Mouse (Mus musculus) midbrain, postnatal 0 days (tissue): ENCODE results near the gene Gm826. TPM values are rescaled to one million over a fixed set of nuclear protein-coding genes. Genes with fewer than 3 reads are reported as not detected.

Source experiments
- ATAC-seq: fragments of 200-750 bp; cut with Nextera tagmentation; 2 replicates; pipeline ENCODE4 v1.8.0; 2017; ENCODE audit warnings: moderate number of reproducible peaks, mild to moderate bottlenecking, moderate TSS enrichment, moderate library complexity; ENCODE audit not compliant: low FRiP score
- DNase-seq: peaks from one replicate; pipeline ENCODE4 v3.0.0-alpha.2; 2015; ENCODE audit warnings: low spot score
- H3K27ac ChIP-seq: fragments of 300-500 bp; sonication (generic); 2 replicates; pipeline ENCODE4 v1.5.1; 2014; ENCODE audit warnings: low read depth, mild to moderate bottlenecking, low read length, mixed read lengths
- H3K27me3 ChIP-seq: fragments of 300-500 bp; sonication (generic); 2 replicates; pipeline ENCODE4 v1.6.1; 2014; ENCODE audit warnings: low read length, control low read depth, mixed read lengths; ENCODE audit not compliant: insufficient read depth
- H3K36me3 ChIP-seq: fragments of 300-500 bp; sonication (generic); 2 replicates; pipeline ENCODE4 v1.6.1; 2014; ENCODE audit warnings: low read length, control low read depth, mixed read lengths; ENCODE audit not compliant: insufficient read depth
- H3K4me1 ChIP-seq: fragments of 300-500 bp; sonication (generic); 2 replicates; pipeline ENCODE4 v1.6.1; 2014; ENCODE audit warnings: mild to moderate bottlenecking, control low read depth, antibody characterized with exemption, low read length, mixed read lengths; ENCODE audit not compliant: insufficient read depth
- H3K4me2 ChIP-seq: fragments of 300-500 bp; sonication (generic); 2 replicates; pipeline ENCODE4 v1.6.1; 2014; ENCODE audit warnings: low read depth, mild to moderate bottlenecking, low read length, mixed read lengths; ENCODE audit not compliant: poor library complexity, severe bottlenecking
- H3K4me3 ChIP-seq: fragments of 300-500 bp; sonication (generic); 2 replicates; pipeline ENCODE4 v1.5.1; 2014; ENCODE audit warnings: low read depth, mild to moderate bottlenecking, low read length, moderate library complexity
- H3K9ac ChIP-seq: fragments of 300-500 bp; sonication (generic); replicated peaks from 2 replicates; pipeline ENCODE4 v1.6.1; 2014; ENCODE audit warnings: mild to moderate bottlenecking, low read length, moderate library complexity, mixed read lengths; ENCODE audit not compliant: poor library complexity, severe bottlenecking
- H3K9me3 ChIP-seq: fragments of 300-500 bp; sonication (generic); 2 replicates; pipeline ENCODE4 v1.6.1; 2016; ENCODE audit warnings: low read length, control low read depth
- CTCF ChIP-seq: IDR thresholded peaks from 2 replicates; pipeline ENCODE4 v1.5.1; 2016; ENCODE audit warnings: antibody characterized with exemption, mild to moderate bottlenecking
- WGBS: fragments of 180-500 bp; shearing (Covaris S2); extraction: QIAGEN DNeasy Blood & Tissue Kit; methylation state at CpG from one replicate; pipeline ENCODE4 v1.1.7; 2014; 5-methylcytosine and 5-hydroxymethylcytosine counted together
- polyA plus RNA-seq: library from polyadenylated mRNA; unstranded; fragments of >200 nt; fragmentation: Nextera tagmentation; extraction: Ambion mirVana; gene quantifications from 2 replicates; pipeline ENCODE4 v1.2.1, GENCODE M21; 2015
- total RNA-seq: library from RNA; depleted of rRNA; stranded (reverse); fragments of >200 nt; gene quantifications from 2 replicates; pipeline ENCODE4 v1.2.3, GENCODE M21; 2014

Gene Gm826
- total and polyA plus RNA-seq, 2 experiments from 2014 or later: 0.22 TPM; not detected in 1

DNA sequence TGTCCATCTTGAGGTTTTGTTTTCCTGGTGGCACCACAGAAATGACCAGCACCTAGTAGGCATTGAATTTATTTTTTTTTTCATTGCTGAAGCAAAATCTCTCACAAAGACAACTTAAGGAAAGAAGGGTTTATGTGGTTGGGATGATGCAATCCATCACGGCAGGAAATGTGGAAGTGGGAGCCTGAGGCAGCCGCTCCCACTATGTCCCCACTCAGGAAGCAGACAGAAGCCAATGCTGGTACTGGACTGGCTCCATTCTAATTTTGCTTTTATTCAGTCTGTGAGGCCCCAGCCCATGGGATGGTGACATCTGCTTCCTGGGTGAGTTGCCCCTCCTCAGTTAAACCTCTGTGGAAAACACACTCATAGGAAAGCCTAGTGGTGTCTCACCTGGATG lies 30.0 kb downstream of the Gm826 start:
- TF ChIP-seq CTCF: no peak
- Histone ChIP-seq H3K4me1 (no peaks in the 10 kb centered on the region), H3K27me3 (no peaks in the 10 kb centered on the region), H3K9me3 (no peaks in the 10 kb centered on the region), H3K4me2 (no peak overlapping the region), H3K36me3 (no peaks in the 10 kb centered on the region), H3K4me3 (no peak overlapping the region), H3K27ac (no peak overlapping the region), H3K9ac (no peak overlapping the region)
- DNase-seq (no peak), ATAC-seq (no peak)
- WGBS: 96% methylated on average over 2 of the region's 2 CpGs

GRCm38 (mm10) chr2:160302013-160302412 lies 31.9 kb downstream of the Gm826 start:
- DNase-seq: no peak
- H3K4me2 ChIP-seq: no peak overlapping the region
- H3K4me3 ChIP-seq: no peak overlapping the region
- 69% methylated on average over 4 of the region's 4 CpGs for WGBS
- H3K9me3 ChIP-seq: no peaks in the 10 kb centered on the region
- no peak for TF ChIP-seq CTCF
- no peaks in the 10 kb centered on the region for H3K4me1 ChIP-seq
- H3K27ac ChIP-seq: no peak overlapping the region
- no peak for ATAC-seq
- H3K27me3 ChIP-seq: no peaks in the 10 kb centered on the region
- H3K36me3 ChIP-seq: no peaks in the 10 kb centered on the region
- H3K9ac ChIP-seq: no peak overlapping the region

DNA sequence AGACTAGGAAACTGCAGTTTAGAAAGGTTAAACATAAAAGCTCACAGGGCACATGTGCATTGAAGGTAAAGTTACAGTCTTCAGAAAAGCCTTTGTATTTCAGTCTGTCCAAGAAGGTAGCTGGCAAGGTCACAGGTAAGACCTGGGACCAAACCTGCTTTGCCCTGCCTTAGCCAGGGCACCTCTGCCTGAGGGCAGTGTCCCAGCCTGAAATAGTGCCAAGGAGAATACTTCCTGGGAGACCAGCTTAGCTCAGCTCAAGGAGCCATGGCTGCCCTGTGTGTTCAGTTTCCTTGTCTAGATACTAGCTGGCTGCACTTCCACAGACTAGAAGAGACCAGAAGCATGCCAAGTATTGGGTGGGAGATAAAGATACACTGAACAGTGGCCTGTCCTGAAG lies 35.4 kb downstream of the Gm826 start:
- DNase-seq: no peak
- H3K27ac ChIP-seq: no peak overlapping the region
- no peak for ATAC-seq
- H3K27me3 ChIP-seq: no peaks in the 10 kb centered on the region
- H3K9ac ChIP-seq: no peak overlapping the region
- no peaks in the 10 kb centered on the region for H3K4me1 ChIP-seq
- no peak for TF ChIP-seq CTCF
- no peak overlapping the region for H3K4me2 ChIP-seq
- H3K4me3 ChIP-seq: no peak overlapping the region
- H3K36me3 ChIP-seq: no peaks in the 10 kb centered on the region
- H3K9me3 ChIP-seq: no peaks in the 10 kb centered on the region

DNA sequence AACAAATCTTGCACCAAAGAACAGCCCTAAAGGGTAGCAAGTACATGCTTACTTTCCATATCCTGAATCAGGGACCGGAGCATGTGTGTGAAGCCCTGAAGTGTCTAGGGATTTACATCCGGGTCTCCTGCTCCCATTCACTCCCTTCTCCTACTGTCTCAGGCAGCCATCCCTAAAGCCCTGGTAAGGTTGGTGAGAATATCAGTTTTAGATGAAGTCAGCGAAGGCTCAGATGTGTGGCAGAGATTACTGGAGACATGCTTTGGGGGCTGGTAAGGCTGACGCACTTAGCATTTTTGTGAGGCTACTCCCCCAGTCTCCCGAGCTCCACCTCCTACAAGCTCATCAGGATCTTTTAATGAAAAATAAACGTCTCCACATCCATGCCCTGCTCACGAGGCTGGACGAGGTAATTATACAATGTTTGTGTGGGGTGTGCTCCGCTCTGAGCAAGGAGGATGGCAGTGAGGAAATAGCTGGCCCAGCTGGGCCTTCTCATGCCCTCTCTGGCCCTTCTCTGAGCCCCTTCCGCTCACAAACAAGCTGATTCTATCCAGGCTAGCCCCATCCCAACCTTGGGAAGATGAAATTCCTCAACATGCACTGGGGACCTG lies 45.3 kb downstream of the Gm826 start:
- Histone ChIP-seq H3K36me3 (no peaks in the 10 kb centered on the region), H3K27ac (no peak overlapping the region), H3K27me3 (no peaks in the 10 kb centered on the region), H3K4me1 (no peaks in the 10 kb centered on the region), H3K4me2 (no peak overlapping the region), H3K9ac (no peak overlapping the region), H3K9me3 (no peaks in the 10 kb centered on the region), H3K4me3 (no peak overlapping the region)
- TF ChIP-seq CTCF: no peak
- DNase-seq (no peak), ATAC-seq (no peak)
- WGBS: 77% methylated on average over 10 of the region's 10 CpGs

DNA sequence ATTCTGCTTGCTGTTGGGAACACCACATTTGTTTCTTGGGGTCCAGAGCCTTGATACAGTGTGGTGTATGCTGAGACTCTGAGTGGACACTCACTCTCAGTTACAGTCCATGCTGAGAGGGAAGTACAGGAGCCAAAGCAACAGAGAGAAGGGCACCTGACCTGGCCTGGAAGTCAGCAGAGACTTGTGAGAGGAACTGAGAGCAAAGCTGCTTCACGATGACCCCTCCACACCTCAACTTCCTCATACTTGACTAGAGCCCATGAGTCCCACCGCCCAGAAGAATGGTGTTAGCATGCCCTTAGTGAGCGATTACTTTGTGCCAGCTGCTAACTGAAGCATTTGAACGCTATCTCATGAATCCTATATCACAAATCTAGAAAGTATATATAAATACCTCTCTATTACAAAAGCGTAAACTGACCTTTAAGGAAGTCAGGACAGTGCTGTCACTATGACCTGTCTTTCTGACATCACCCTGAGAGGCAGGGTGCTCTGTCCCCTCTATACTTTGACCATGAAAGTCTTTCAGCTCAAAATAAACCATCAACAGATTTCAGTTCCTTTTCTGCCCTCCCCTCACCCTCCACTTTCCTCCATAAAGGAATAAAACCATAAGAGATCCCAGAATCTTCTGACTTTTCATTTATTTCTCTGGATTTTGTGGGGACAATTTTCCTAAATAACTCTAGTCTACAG lies 57.9 kb downstream of the Gm826 start:
- DNase-seq (no peak), ATAC-seq (no peak)
- Histone ChIP-seq H3K36me3 (no peaks in the 10 kb centered on the region), H3K4me2 (no peak overlapping the region), H3K9me3 (no peaks in the 10 kb centered on the region; the same call in 1 of the 2 replicates), H3K9ac (no peak overlapping the region), H3K4me1 (no peaks in the 10 kb centered on the region), H3K27ac (no peak overlapping the region), H3K4me3 (no peak overlapping the region), H3K27me3 (peaks cover 3% of the 10 kb centered on the region; the same call in 1 of the 2 replicates)
- 88% methylated on average over 5 of the region's 5 CpGs for WGBS
- TF ChIP-seq CTCF: no peak

GRCm38 (mm10) chr2:160267828-160268453 lies 66.0 kb downstream of the Gm826 start:
- 94% methylated on average over 11 of the region's 11 CpGs for WGBS
- no peaks in the 10 kb centered on the region for H3K27me3 ChIP-seq
- no peaks in the 10 kb centered on the region for H3K9me3 ChIP-seq
- no peaks in the 10 kb centered on the region for H3K36me3 ChIP-seq
- H3K4me1 ChIP-seq: no peaks in the 10 kb centered on the region
- no peak for DNase-seq
- TF ChIP-seq CTCF: no peak
- no peak overlapping the region for H3K4me2 ChIP-seq
- H3K4me3 ChIP-seq: no peak overlapping the region
- no peak overlapping the region for H3K9ac ChIP-seq
- no peak for ATAC-seq
- H3K27ac ChIP-seq: no peak overlapping the region
